Mouse (Mus musculus): ENCODE measurements around the gene Cap2.

Cap2 gene

GRCm38 (mm10) chr13:46526645-46527044 lies 25.0 kb downstream of the Cap2 start:
- DNase-seq: no peak

GRCm38 (mm10) chr13:46527340-46527739 lies 25.7 kb downstream of the Cap2 start:
- DNase-seq: no peak

- no peak for DNase-seq
Observed at GRCm38 (mm10) chr13:46529037-46529436, 27.4 kb downstream of the Cap2 start.

- DNase-seq: no peak
Observed at GRCm38 (mm10) chr13:46530546-46530945, 28.9 kb downstream of the Cap2 start.

GRCm38 (mm10) chr13:46531676-46532075 lies 30.0 kb downstream of the Cap2 start:
- DNase-seq: no peak

GRCm38 (mm10) chr13:46532276-46532675 lies 30.6 kb downstream of the Cap2 start:
- DNase-seq: no peak

GRCm38 (mm10) chr13:46533342-46534129 lies 31.9 kb downstream of the Cap2 start:
- DNase-seq: no peak

- DNase-seq: no peak
Observed at GRCm38 (mm10) chr13:46534171-46534968, 32.7 kb downstream of the Cap2 start.

- DNase-seq: no peak
Observed at GRCm38 (mm10) chr13:46534969-46535785, 33.5 kb downstream of the Cap2 start.

GRCm38 (mm10) chr13:46539284-46539683 lies 37.6 kb downstream of the Cap2 start:
- no peak for DNase-seq

- no peak for DNase-seq
Observed at GRCm38 (mm10) chr13:46540943-46541342, 39.3 kb downstream of the Cap2 start.

GRCm38 (mm10) chr13:46542782-46543181 lies 41.1 kb downstream of the Cap2 start:
- DNase-seq: no peak

- DNase-seq: no peak
Observed at GRCm38 (mm10) chr13:46544608-46545007, 43.0 kb downstream of the Cap2 start.

GRCm38 (mm10) chr13:46545081-46545480 lies 43.4 kb downstream of the Cap2 start:
- no peak for DNase-seq

GRCm38 (mm10) chr13:46546846-46547245 lies 45.2 kb downstream of the Cap2 start:
- no peak for DNase-seq

- DNase-seq: no peak
Observed at GRCm38 (mm10) chr13:46547253-46547652, 45.6 kb downstream of the Cap2 start.

- DNase-seq: no peak
Observed at GRCm38 (mm10) chr13:46548132-46548531, 46.5 kb downstream of the Cap2 start.

GRCm38 (mm10) chr13:46548600-46549179 lies 47.0 kb downstream of the Cap2 start:
- no peak for DNase-seq

- DNase-seq: no peak
Observed at GRCm38 (mm10) chr13:46550627-46551026, 49.0 kb downstream of the Cap2 start.

- no peak for DNase-seq
Observed at GRCm38 (mm10) chr13:46554736-46555135, 53.1 kb downstream of the Cap2 start.

- no peak for DNase-seq
Observed at GRCm38 (mm10) chr13:46565913-46566312, 64.3 kb downstream of the Cap2 start.

GRCm38 (mm10) chr13:46569469-46569868 lies 67.8 kb downstream of the Cap2 start:
- no peak for DNase-seq

- peak; percentile 35 for DNase-seq
Observed at GRCm38 (mm10) chr13:46571141-46571592, 69.5 kb downstream of the Cap2 start.

Measured in cerebellum, adult 11-12 months (tissue).